Mouse (Mus musculus): ENCODE results near the gene Ube2m.

- TF ChIP-seq FLI1 (IDR thresholded peaks at IDR 0.05; ENCODE audit: low read length) (peak; percentile 97; the same call in 1 of the 2 replicates), GATA1 (IDR thresholded peaks at IDR 0.05; ENCODE audit: borderline replicate concordance, low read length) (no peak)
Observed at GRCm38 (mm10) chr7:13009143-13010004, 28.7 kb downstream of the Ube2m start.

All from megakaryocyte, embryonic 14.5 days (primary cell).